Mouse (Mus musculus): ENCODE measurements around the gene Emx2.

DNA sequence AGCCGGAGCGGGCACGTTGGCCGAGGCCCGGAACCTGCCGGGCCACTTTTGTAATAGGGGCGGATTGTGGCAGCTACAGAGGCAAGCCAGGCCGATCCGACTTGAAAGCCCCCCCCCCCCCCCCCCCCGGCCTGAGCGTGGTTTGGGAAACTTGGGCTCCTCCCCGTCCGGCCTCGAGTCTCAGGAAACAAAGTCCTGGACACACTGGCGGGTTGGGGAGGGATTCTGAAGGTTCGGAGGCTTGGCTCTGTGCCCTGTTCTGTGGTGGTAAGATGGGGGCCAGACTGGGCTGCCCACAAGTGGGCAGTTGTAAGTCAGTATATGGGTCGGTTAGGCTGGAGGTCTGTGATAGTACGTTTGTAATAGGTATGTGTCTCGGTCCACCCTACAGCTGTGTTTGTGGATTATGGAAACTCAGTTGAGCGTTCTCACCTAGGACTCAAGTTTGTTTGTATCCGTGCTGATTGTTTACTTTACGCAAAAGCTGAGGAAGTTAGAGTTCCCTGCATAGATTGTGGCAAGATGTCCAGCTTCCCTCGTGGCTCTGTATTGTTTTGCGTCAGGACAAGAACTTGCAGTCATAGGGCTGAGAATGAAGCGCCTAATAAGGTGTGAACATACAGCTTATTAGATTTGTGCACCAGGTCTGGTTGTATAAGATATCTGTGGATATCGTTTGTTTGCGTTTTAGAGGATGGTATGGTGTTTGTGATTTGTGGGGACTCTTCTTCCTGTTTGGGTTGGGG is 10.1 kb downstream of the Emx2 start:
- TF ChIP-seq CTCF (IDR thresholded peaks at IDR 0.05; ENCODE audit: control insufficient read depth, insufficient read depth, insufficient read length): no peak
- no peak for TF ChIP-seq USF1 (IDR thresholded peaks at IDR 0.05; ENCODE audit: low read depth)
